Comparison of ENCODE assay signal across 16 mouse cellular contexts in the genomic region with DNA sequence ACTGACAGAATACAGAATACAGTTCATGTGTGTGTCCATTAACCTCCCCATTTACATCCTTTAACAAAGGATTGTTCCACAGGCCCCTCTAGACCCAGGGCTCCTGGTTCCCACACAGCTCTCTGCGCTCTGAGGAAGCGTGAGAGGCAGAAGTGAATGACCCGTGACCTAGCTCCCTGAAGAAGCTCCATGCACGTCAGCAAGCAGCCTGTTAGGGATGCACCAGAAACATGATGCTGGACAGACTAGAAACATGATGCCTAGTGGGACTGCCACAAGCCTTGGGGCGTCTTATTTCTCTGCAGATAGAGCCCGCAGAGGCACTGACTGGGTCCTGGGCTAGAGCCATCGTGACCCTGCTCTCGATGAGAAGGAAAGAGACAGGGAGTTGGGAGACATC. TPM values are rescaled to one million over a fixed set of nuclear protein-coding genes. Genes with fewer than 3 reads are reported as not detected.
DNase-seq lines count a peak whose midpoint lies in the region; ATAC-seq and TF ChIP-seq lines count a peak whose summit lies in the region.
"Had no signal": no experiment of that assay in that cellular context is flagged by ENCODE, and none has a peak within 500 bp of the region (broad histone marks: within the 10 kb centered on the region; RNA-seq: fewer than 3 reads in every experiment).

No protein-coding gene starts in this region.

- H3K4me3 ChIP-seq in kidney, postnatal 0 days (replicated peaks; ENCODE audit: low read depth, low read length) = no peak overlapping the region
- H3K4me3 ChIP-seq in limb, embryonic 10.5 days = peak overlapping the region; percentile 13; the same call in 1 of the 2 replicates
- H3K4me3 ChIP-seq: intestine, embryonic 15.5 days; midbrain, embryonic 10.5 days had no signal

- peak; percentile 67 for ATAC-seq in kidney, postnatal 0 days (replicated peaks; ENCODE audit: low FRiP score, low read depth)
- no peak for ATAC-seq in erythroblast, adult 5-6 weeks (replicated peaks; ENCODE audit: low FRiP score, poor library complexity, severe bottlenecking)
- ATAC-seq: intestine, embryonic 15.5 days; liver, postnatal 0 days had no signal

- H3K9me3 ChIP-seq in kidney, postnatal 0 days (replicated peaks; ENCODE audit: low read length) = no peaks in the 10 kb centered on the region
- H3K9me3 ChIP-seq in limb, embryonic 10.5 days (replicated peaks) = no peaks in the 10 kb centered on the region
- H3K9me3 ChIP-seq: intestine, embryonic 15.5 days; midbrain, embryonic 10.5 days had no signal

- H3K27ac ChIP-seq in kidney, postnatal 0 days = no peak overlapping the region
- peak overlapping the region; percentile 91 for H3K27ac ChIP-seq in limb, embryonic 10.5 days
- H3K27ac ChIP-seq: intestine, embryonic 15.5 days; midbrain, embryonic 10.5 days had no signal

- H3K4me2 ChIP-seq in kidney, postnatal 0 days (ENCODE audit: low read length) = no peak overlapping the region
- H3K4me2 ChIP-seq: intestine, embryonic 15.5 days had no signal

- no peak overlapping the region for H3K9ac ChIP-seq in kidney, postnatal 0 days (ENCODE audit: low read depth, low read length)
- H3K9ac ChIP-seq: intestine, embryonic 15.5 days; liver, postnatal 0 days had no signal

- WGBS in kidney, postnatal 0 days = 45% methylated on average over 8 of the region's 8 CpGs
- 24% methylated on average over 8 of the region's 8 CpGs for whole genome bisulfite sequencing in limb, embryonic 10.5 days

- H3K36me3 ChIP-seq in kidney, postnatal 0 days (ENCODE audit: insufficient read depth, low read length) = 0 out of 2 replicates have a peak, but pooled peaks cover 3% of the 10 kb centered on the region
- H3K36me3 ChIP-seq in limb, embryonic 10.5 days = peaks cover 33% of the 10 kb centered on the region

- no peak for TF ChIP-seq CTCF in kidney, postnatal 0 days (IDR thresholded peaks at IDR 0.05; ENCODE audit: low read depth)

- peaks cover 11% of the 10 kb centered on the region for H3K4me1 ChIP-seq in kidney, postnatal 0 days (replicated peaks; ENCODE audit: insufficient read depth, low read length)
- H3K4me1 ChIP-seq in limb, embryonic 10.5 days = peaks cover 57% of the 10 kb centered on the region

- DNase-seq in cerebellum, postnatal 36 days = peak; percentile 9 to 32
- no peak for DNase-seq in cerebellum, adult 9-10 months
- peak; percentile 82 for DNase-seq in kidney, postnatal 0 days (ENCODE audit: low spot score)
- no peak for DNase-seq in kidney, postnatal 36 days
- peak; percentile 47 for DNase-seq in embryo, embryonic 11 days
- DNase-seq in limb, embryonic 10.5 days (ENCODE audit: low spot score) = no peak
- DNase-seq in left cerebral cortex, postnatal 36 days (ENCODE audit: low spot score in 2 of 2) = no peak
- DNase-seq: adrenal gland, postnatal 14 days; B cell, adult 2 months; heart, adult 18-20 months; heart, postnatal 10 days; liver, postnatal 0 days; right cerebral cortex, postnatal 4 days had no signal

- H3K27me3 ChIP-seq in kidney, postnatal 0 days (ENCODE audit: insufficient read depth, low read length) = no peaks in the 10 kb centered on the region
- H3K27me3 ChIP-seq in limb, embryonic 10.5 days (ENCODE audit: low read depth, poor library complexity, severe bottlenecking) = no peaks in the 10 kb centered on the region
- H3K27me3 ChIP-seq: intestine, embryonic 15.5 days had no signal

- intact Hi-C loops in left cerebral cortex, postnatal 36 days (cut with DNase I) = loop anchor here (5.0 kb wide), 1 partner anchor 176 kb away; no protein-coding TSS in a partner anchor

RNA-seq across cellular contexts. Expression of a gene that starts 23.4 kb away (rescaled TPM):
- 5.4 and 6.2 TPM in 2 replicates for polyA plus RNA-seq in kidney, postnatal 0 days (2015; fragmentation: Nextera tagmentation; extraction: Ambion mirVana)
- 6.4 and 8.2 TPM in 2 replicates for polyA plus RNA-seq in limb, embryonic 10.5 days (2016; fragmentation: Nextera tagmentation; extraction: Ambion mirVana)
- total RNA-seq in erythroblast, adult 5-6 weeks (2015; ENCODE audit: low replicate concordance) = not detected in 2 replicates
- total RNA-seq in erythroblast, adult 5-6 weeks (2017; ENCODE audit: low replicate concordance) = not detected in 2 replicates
- total RNA-seq in left cerebral cortex, postnatal 36 days (2021) = 10 to 100 TPM; 17.6 to 18.9 TPM

RNA-seq across cellular contexts. Expression of a gene that starts 55.5 kb away (rescaled TPM):
- 21.5 and 23.0 TPM in 2 replicates for polyA plus RNA-seq in kidney, postnatal 0 days (2015; fragmentation: Nextera tagmentation; extraction: Ambion mirVana)
- 9.8 and 15.4 TPM in 2 replicates for polyA plus RNA-seq in limb, embryonic 10.5 days (2016; fragmentation: Nextera tagmentation; extraction: Ambion mirVana)
- total RNA-seq in erythroblast, adult 5-6 weeks (2015; ENCODE audit: low replicate concordance) = not detected in 2 replicates
- total RNA-seq in erythroblast, adult 5-6 weeks (2017; ENCODE audit: low replicate concordance) = 0.85 TPM in 1 of 2 replicates, not detected in the other
- 10 to 100 TPM; 53.8 to 56.6 TPM for total RNA-seq in left cerebral cortex, postnatal 36 days (2021)

Comparison
In these comparisons a context has a peak if more than half of its experiments do, and no peak if none do; other contexts are left out.
1. DNase-seq: peak in cerebellum, postnatal 36 days (2 of 2), kidney, postnatal 0 days (single experiment) and embryo, embryonic 11 days (single experiment); none in cerebellum, adult 9-10 months (single experiment), kidney, postnatal 36 days (0 of 2), limb, embryonic 10.5 days (single experiment) and left cerebral cortex, postnatal 36 days (0 of 2).
2. RNA of a gene that starts 23.4 kb away (total RNA-seq): 17.6 to 18.9 TPM in left cerebral cortex, postnatal 36 days; not detected in erythroblast, adult 5-6 weeks; every median in the first group is over 10 times any median in the second.
3. RNA of a gene that starts 55.5 kb away (total RNA-seq): 53.8 to 56.6 TPM in left cerebral cortex, postnatal 36 days; 0.85 TPM in erythroblast, adult 5-6 weeks; every median in the first group is over 10 times any median in the second.